Mouse (Mus musculus) left cerebral cortex, postnatal 10 days (tissue): ENCODE measurements around the gene Pik3r6. TPM values are rescaled to one million over a fixed set of nuclear protein-coding genes. Genes with fewer than 3 reads are reported as not detected.

Experiments used
- DNase-seq, 2 experiments: peaks; one replicate each; pipeline ENCODE4 v3.0.0; 2021 to 2022; ENCODE audit warnings: low spot score in 2 of 2, mixed read lengths in 1 of 2; ENCODE audit errors: extremely low spot score in 1 of 2
- intact Hi-C: fragments of 180-260 bp; cut with DNase I; formaldehyde crosslinking; loops from one replicate; pipeline ENCODE4 v1.15.1; 2025
- total RNA-seq, 2 experiments: library from RNA; stranded (reverse); gene quantifications; 2 replicates each; pipeline ENCODE4 v1.2.3; 2021

The Pik3r6 gene
- total RNA-seq, result 1 to 10 TPM; 4.1 to 4.3 TPM

- DNase-seq, result no peak
- intact Hi-C loops, result no loop called here
These were observed at the start of gene Pik3r6 for GRCm38 (mm10) chr11:68502902-68503629. TSS of gene Pik3r6 (plus strand) at chr11:68503019.

DNA sequence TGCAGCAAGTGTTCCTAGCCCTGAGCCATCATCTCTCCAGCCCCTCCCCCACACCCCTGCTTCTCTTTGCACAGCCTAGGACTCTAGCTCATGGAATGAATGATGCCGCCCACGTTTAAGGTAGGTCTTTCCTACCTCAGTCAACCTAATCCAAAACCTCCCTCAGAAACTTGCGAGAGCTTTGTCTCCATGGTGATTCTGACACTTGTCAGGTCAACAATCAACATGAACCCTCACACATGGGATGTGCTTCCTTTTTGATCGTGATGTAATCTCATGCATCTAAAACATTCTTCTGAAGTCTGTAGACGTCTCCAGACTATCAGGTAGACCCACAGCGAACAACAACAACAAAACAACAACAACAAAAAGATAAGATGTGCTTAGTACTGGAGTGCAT, 49.5 kb upstream of the Pik3r6 start:
- intact Hi-C loops, result no loop called here
- DNase-seq, result no peak

DNA sequence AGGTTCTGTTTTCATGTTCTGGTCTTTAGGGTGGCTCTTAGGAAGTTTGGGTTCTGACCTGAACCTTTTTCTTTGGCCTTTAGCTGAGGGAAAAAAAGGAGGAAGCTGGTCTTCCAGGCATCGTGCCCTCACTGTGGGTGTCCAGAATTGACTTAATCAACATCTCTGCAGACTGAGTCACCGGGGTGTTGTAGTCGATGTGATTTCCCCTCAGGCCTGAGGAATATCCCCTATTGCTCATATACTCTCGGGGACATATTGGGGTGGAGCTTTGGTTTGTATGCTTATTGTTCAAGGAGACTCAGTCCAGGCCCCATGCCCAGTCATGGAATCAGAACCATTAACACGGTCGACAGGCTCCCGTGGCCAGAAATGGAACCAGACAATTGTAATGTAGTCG, 44.7 kb upstream of the Pik3r6 start:
- intact Hi-C loops, result no loop called here
- DNase-seq, result no peak

- intact Hi-C loops, result no loop called here
- DNase-seq, result no peak
These were observed 43.8 kb upstream of the Pik3r6 start for GRCm38 (mm10) chr11:68459021-68459420.

DNA sequence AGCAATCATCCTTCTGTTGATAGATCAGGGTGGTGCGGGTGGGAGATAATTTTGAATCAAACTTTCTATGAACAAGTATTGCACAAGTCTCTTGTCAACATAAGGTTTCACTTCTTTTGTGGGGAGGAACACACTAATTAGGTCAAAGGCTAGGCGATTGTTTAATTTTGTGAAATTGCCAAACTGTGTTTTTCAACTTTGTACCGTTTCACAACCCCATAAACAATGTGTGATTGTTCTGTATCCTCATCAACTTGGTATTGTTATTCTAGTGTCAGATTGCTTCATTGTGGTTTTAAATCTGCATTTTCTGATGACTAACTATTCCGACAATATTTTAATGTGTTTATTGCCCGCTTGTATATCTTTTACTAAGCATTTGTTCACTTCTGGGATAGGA, 43.3 kb upstream of the Pik3r6 start:
- intact Hi-C loops, result no loop called here
- DNase-seq, result no peak

GRCm38 (mm10) chr11:68462716-68463115, 40.1 kb upstream of the Pik3r6 start:
- intact Hi-C loops, result no loop called here

DNA sequence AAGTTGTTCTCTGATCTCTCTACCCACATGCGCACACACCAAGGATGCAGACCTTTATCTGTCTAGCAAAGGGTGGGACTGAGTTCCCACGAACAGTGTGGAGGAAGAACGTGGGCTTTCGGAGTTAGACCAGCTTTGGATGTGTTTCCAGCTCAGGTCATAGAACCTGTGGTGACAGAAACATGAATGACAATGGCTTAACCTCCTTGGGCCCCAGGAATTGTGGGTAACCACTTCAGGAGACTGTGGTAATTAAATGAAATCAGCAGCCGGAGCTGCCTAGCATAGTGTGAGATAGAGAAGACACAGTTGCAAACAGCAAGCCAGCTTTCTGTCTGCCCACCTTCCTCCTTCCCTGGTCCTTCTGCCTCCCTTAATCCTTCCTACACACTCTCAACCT, 38.6 kb upstream of the Pik3r6 start:
- DNase-seq, result no peak
- intact Hi-C loops, result no loop called here

More at GRCm38 (mm10) chr11:68462716-68463115, 40.1 kb upstream of the Pik3r6 start:
- no peak for DNase-seq

- no peak for DNase-seq
- intact Hi-C loops, result no loop called here
These were observed 37.7 kb upstream of the Pik3r6 start for GRCm38 (mm10) chr11:68465090-68465489.

GRCm38 (mm10) chr11:68467441-68467840, 35.4 kb upstream of the Pik3r6 start:
- intact Hi-C loops, result no loop called here
- DNase-seq, result no peak

- intact Hi-C loops, result no loop called here
- no peak for DNase-seq
These were observed 34.7 kb upstream of the Pik3r6 start for GRCm38 (mm10) chr11:68467962-68468612.

DNA sequence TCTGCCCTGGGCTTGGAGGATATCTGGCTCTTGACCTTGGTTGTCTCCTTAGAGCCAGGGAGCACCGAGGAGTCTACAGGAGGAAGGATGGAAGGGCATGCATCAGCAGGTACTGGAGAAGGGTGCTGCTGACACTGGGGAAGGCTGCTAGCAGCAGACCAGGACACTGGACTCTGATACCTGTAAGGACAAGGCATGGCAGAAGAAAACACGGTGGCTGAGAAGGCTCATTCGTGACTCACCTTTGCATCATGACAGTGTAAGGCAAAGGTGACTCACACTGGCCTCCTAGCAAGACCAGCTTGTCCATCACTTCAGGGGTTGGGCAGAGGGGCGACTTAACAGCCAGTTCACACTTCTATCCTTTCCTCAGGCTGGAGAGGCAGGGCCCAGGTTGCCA, 33.9 kb upstream of the Pik3r6 start:
- DNase-seq, result no peak
- intact Hi-C loops, result no loop called here

DNA sequence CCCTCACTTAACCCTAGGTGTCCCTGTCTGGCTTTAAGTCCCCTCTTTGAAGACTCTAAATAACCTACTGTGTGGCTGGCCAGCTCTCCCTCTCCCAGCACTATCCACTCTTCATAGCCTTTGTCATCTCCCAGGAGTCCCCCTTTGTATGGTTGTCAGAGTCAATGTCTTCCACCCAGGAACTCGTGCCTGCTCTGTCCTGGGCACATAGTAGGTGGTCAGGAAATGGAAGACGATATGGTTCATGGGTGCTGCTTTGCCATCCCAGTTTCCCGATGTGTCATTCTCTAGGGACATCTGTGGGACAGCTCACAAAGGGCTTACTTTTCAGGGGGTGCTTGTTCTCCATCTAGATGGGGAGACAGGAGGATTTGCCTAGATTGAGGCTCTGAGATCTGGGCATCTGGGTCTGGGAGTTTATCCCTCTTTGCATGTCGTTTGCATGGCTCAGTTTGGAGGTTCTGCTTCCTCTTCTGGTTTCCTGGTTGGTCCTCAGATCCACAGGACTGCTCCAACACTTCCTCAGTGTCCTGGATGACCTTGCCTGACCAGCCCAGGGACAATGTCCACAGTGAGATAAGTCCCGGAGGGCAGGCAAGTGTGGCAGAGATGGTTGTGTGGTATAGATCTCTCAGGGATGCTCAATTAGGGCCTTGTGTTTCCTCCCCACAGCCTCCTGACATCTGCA, 30.5 kb upstream of the Pik3r6 start:
- intact Hi-C loops, result no loop called here

GRCm38 (mm10) chr11:68474600-68474999, 28.2 kb upstream of the Pik3r6 start:
- peak in 1 of 2 experiments; percentile 27 for DNase-seq
- intact Hi-C loops, result no loop called here

More for the DNA sequence above, 30.5 kb upstream of the Pik3r6 start:
- DNase-seq, result no peak

DNA sequence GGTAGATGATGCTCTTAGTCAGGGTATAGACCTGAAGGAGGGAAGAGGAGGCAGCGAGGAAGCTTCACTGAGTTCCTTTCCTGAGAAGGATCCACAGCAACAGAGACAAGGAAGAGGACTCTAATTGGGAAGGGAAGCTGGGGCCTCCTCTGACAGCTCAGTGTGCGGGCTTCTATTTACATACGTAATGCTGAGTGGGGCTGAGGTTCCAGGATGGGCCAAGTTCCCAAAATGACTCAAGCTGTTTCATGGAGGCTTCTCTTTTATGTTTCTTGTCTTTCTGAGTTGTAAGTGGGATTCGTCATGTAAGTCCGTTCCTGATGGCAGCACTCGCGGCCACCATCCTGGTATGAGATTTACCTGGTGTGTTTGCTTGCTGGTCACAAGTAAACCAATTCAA, 27.1 kb upstream of the Pik3r6 start:
- intact Hi-C loops, result no loop called here
- DNase-seq, result peak in 1 of 2 experiments; percentile 10

GRCm38 (mm10) chr11:68477661-68478060, 25.2 kb upstream of the Pik3r6 start:
- DNase-seq, result no peak
- intact Hi-C loops, result no loop called here

GRCm38 (mm10) chr11:68478574-68478981, 24.2 kb upstream of the Pik3r6 start:
- intact Hi-C loops, result no loop called here
- peak; percentile 24 to 34 for DNase-seq

DNA sequence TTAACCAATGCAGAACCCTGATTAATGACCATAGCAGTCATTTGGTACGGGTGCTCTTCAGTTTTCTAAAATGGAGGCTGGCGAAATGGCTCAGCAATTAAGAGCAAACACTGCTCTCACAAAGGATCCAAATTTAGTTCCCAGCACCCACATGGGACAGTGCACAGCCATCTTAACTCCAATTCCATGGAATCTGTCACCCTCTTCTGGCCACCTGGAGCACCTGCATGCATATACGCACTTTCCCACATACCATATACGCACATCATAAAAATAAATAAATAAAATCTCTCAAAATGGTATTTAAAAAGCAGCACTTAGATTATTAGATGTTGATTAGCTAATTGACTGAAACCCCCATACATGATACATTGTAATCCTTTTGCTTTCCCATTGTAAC, 22.2 kb upstream of the Pik3r6 start:
- no peak for DNase-seq
- intact Hi-C loops, result loop anchor here (10.0 kb wide), 3 partner anchors 74 to 394 kb away; partner anchors contain the start of genes Mfsd6l and Ndel1

DNA sequence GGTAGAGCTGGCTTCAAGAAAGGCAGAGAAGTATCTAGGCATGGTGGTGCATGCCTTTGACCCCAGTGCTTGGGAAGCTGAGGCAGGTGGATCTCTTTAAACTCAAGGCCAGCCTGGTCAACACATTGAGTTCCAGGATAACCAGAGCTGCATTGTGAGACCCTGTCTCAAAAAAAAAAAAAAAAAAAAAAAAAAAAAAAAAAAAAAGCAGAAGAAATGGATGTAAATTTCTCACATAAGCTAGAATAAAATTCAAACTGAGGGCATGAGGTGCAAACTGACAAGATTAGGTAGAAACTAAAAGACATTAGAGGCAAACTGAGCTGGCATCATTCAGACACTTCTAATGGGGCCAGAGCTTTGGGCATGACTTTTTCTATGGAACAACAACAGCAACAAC, 20.8 kb upstream of the Pik3r6 start:
- intact Hi-C loops, result loop anchor here (10.0 kb wide), 3 partner anchors 73 to 393 kb away; partner anchors contain the start of genes Mfsd6l and Ndel1
- no peak for DNase-seq

GRCm38 (mm10) chr11:68483213-68483612, 19.6 kb upstream of the Pik3r6 start:
- intact Hi-C loops, result loop anchor here (10.0 kb wide), 3 partner anchors 72 to 392 kb away; partner anchors contain the start of genes Mfsd6l and Ndel1
- peak in 1 of 2 experiments; percentile 13 for DNase-seq
